Mouse (Mus musculus): Measurements from ENCODE around the gene Pigt.

GRCm38 (mm10) chr2:164500511-164500910 lies 3.2 kb downstream of the Pigt start:
- TF ChIP-seq CTCF (conservative IDR thresholded peaks at IDR 0.05; ENCODE audit: low read length) (no peak), POU5F1 (IDR thresholded peaks at IDR 0.05; ENCODE audit: borderline replicate concordance, low read length) (no peak), NANOG (IDR thresholded peaks at IDR 0.05; ENCODE audit: borderline replicate concordance, low read length) (no peak)

Measured in E14TG2a.4 (cell line).